Mouse (Mus musculus): ENCODE data around the gene Lsm3. TPM values are rescaled to one million over a fixed set of nuclear protein-coding genes. Genes with fewer than 3 reads are reported as not detected.

The Lsm3 gene
- polyA plus RNA-seq, 1 experiment from 2014 or later = 84.4 TPM

GRCm38 (mm10) chr6:91552693-91553092 is 37.0 kb downstream of the Lsm3 start:
- Histone ChIP-seq H3K9ac (ENCODE audit: low read depth, low read length) (no peak overlapping the region), H3K4me1 (ENCODE audit: control insufficient read depth, low read depth, low read length) (no peaks in the 10 kb centered on the region), H3K9me3 (replicated peaks; ENCODE audit: control insufficient read depth, low read length) (no peaks in the 10 kb centered on the region), H3K36me3 (ENCODE audit: control insufficient read depth, insufficient read depth) (no peaks in the 10 kb centered on the region), H3K4me3 (ENCODE audit: low read depth, low read length) (no peak overlapping the region), H3K4me2 (ENCODE audit: low read depth, low read length) (no peak overlapping the region), H3K27ac (ENCODE audit: low read length) (no peak overlapping the region), H3K27me3 (ENCODE audit: control insufficient read depth, insufficient read depth, low read depth, low read length) (no peaks in the 10 kb centered on the region)
- 58% methylated on average over 3 of the region's 3 CpGs for WGBS (ENCODE audit: insufficient replicate concordance)
- no peak for ATAC-seq (ENCODE audit: low read depth)

DNA sequence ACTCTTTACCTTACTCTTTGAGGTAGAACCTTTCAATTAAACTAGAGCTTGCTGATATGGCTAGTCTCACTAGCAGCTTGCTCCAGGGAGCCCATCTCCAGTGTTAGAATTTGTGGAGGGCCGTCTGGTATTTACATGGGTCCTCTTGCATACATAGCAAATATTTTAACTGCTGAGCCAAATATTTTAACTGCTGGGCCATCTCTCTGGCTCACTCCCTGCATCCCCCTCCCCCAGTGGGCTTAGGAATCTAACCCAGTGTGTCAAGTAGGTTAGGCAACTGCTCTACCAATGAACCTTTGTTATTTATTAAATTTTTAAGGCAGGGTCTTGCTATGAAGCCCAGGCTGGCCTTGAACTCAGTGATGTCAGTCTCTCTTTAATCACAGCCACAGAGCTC is 42.8 kb downstream of the Lsm3 start:
- Histone ChIP-seq H3K27me3 (ENCODE audit: control insufficient read depth, insufficient read depth, low read depth, low read length) (no peaks in the 10 kb centered on the region), H3K36me3 (ENCODE audit: control insufficient read depth, insufficient read depth) (no peaks in the 10 kb centered on the region), H3K27ac (ENCODE audit: low read length) (no peak overlapping the region), H3K4me2 (ENCODE audit: low read depth, low read length) (no peak overlapping the region), H3K4me3 (ENCODE audit: low read depth, low read length) (no peak overlapping the region), H3K9ac (ENCODE audit: low read depth, low read length) (no peak overlapping the region), H3K9me3 (replicated peaks; ENCODE audit: control insufficient read depth, low read length) (no peaks in the 10 kb centered on the region), H3K4me1 (ENCODE audit: control insufficient read depth, low read depth, low read length) (no peaks in the 10 kb centered on the region)
- WGBS (ENCODE audit: insufficient replicate concordance) = 27% methylated on average over 1 of the region's 1 CpGs
- ATAC-seq (ENCODE audit: low read depth) = no peak

- WGBS (ENCODE audit: insufficient replicate concordance) = 84% methylated on average over 4 of the region's 4 CpGs
- no peaks in the 10 kb centered on the region for H3K4me1 ChIP-seq (ENCODE audit: control insufficient read depth, low read depth, low read length)
- no peak overlapping the region for H3K27ac ChIP-seq (ENCODE audit: low read length)
- H3K4me3 ChIP-seq (ENCODE audit: low read depth, low read length) = no peak overlapping the region
- ATAC-seq (ENCODE audit: low read depth) = no peak
- H3K9me3 ChIP-seq (replicated peaks; ENCODE audit: control insufficient read depth, low read length) = no peaks in the 10 kb centered on the region
- H3K9ac ChIP-seq (ENCODE audit: low read depth, low read length) = no peak overlapping the region
- no peak overlapping the region for H3K4me2 ChIP-seq (ENCODE audit: low read depth, low read length)
- H3K36me3 ChIP-seq (ENCODE audit: control insufficient read depth, insufficient read depth) = no peaks in the 10 kb centered on the region
- no peaks in the 10 kb centered on the region for H3K27me3 ChIP-seq (ENCODE audit: control insufficient read depth, insufficient read depth, low read depth, low read length)
These were observed 43.6 kb downstream of the Lsm3 start for GRCm38 (mm10) chr6:91559371-91559770.

GRCm38 (mm10) chr6:91560186-91560585 is 44.5 kb downstream of the Lsm3 start:
- H3K4me2 ChIP-seq (ENCODE audit: low read depth, low read length) = no peak overlapping the region
- WGBS (ENCODE audit: insufficient replicate concordance) = 84% methylated on average over 3 of the region's 3 CpGs
- H3K36me3 ChIP-seq (ENCODE audit: control insufficient read depth, insufficient read depth) = no peaks in the 10 kb centered on the region
- no peak overlapping the region for H3K9ac ChIP-seq (ENCODE audit: low read depth, low read length)
- ATAC-seq (ENCODE audit: low read depth) = no peak
- H3K27me3 ChIP-seq (ENCODE audit: control insufficient read depth, insufficient read depth, low read depth, low read length) = no peaks in the 10 kb centered on the region
- no peak overlapping the region for H3K27ac ChIP-seq (ENCODE audit: low read length)
- H3K9me3 ChIP-seq (replicated peaks; ENCODE audit: control insufficient read depth, low read length) = no peaks in the 10 kb centered on the region
- no peaks in the 10 kb centered on the region for H3K4me1 ChIP-seq (ENCODE audit: control insufficient read depth, low read depth, low read length)
- H3K4me3 ChIP-seq (ENCODE audit: low read depth, low read length) = no peak overlapping the region

GRCm38 (mm10) chr6:91563031-91563430 is 47.3 kb downstream of the Lsm3 start:
- Histone ChIP-seq H3K4me2 (ENCODE audit: low read depth, low read length) (no peak overlapping the region), H3K36me3 (ENCODE audit: control insufficient read depth, insufficient read depth) (no peaks in the 10 kb centered on the region), H3K27ac (ENCODE audit: low read length) (no peak overlapping the region), H3K9me3 (replicated peaks; ENCODE audit: control insufficient read depth, low read length) (no peaks in the 10 kb centered on the region), H3K27me3 (ENCODE audit: control insufficient read depth, insufficient read depth, low read depth, low read length) (no peaks in the 10 kb centered on the region), H3K4me1 (ENCODE audit: control insufficient read depth, low read depth, low read length) (no peaks in the 10 kb centered on the region), H3K9ac (ENCODE audit: low read depth, low read length) (no peak overlapping the region), H3K4me3 (ENCODE audit: low read depth, low read length) (no peak overlapping the region)
- no peak for ATAC-seq (ENCODE audit: low read depth)
- WGBS (ENCODE audit: insufficient replicate concordance) = 42% methylated on average over 3 of the region's 3 CpGs

DNA sequence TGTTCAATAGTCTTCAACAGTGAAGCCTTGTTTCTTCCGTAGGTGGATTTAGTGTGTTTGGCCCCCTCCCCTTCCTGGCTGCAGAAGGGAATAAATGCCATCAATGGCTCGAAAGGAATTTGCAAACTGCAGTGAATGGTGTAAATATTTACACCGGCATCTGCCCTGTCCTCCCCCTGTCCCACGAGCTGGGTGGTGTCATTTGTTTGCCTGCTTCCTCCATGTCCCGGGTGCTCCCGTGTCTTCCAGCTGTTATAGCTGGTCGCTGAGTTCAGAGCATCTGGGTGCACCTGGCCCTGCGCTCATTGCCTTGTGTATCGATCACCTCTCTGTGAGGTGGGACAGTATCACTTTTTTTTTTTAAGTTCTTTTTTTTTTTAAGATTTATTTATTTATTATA is 50.7 kb downstream of the Lsm3 start:
- H3K4me1 ChIP-seq (ENCODE audit: control insufficient read depth, low read depth, low read length) = no peaks in the 10 kb centered on the region
- no peak overlapping the region for H3K4me3 ChIP-seq (ENCODE audit: low read depth, low read length)
- no peak overlapping the region for H3K27ac ChIP-seq (ENCODE audit: low read length)
- no peak; the same call in 1 of the 2 replicates for ATAC-seq (ENCODE audit: low read depth)
- H3K36me3 ChIP-seq (ENCODE audit: control insufficient read depth, insufficient read depth) = no peaks in the 10 kb centered on the region
- H3K4me2 ChIP-seq (ENCODE audit: low read depth, low read length) = no peak overlapping the region
- no peaks in the 10 kb centered on the region for H3K9me3 ChIP-seq (replicated peaks; ENCODE audit: control insufficient read depth, low read length)
- H3K27me3 ChIP-seq (ENCODE audit: control insufficient read depth, insufficient read depth, low read depth, low read length) = no peaks in the 10 kb centered on the region
- H3K9ac ChIP-seq (ENCODE audit: low read depth, low read length) = no peak overlapping the region
- 32% methylated on average over 9 of the region's 9 CpGs for WGBS (ENCODE audit: insufficient replicate concordance)

Other genes starting within 250 kb of the Lsm3 start
- gene Wnt7a, start 104.6 kb upstream of the Lsm3 start, polyA plus RNA-seq (2015; fragmentation: Nextera tagmentation; extraction: Ambion mirVana) = not detected in 2 replicates
- gene Chchd4, start 42.4 kb upstream of the Lsm3 start, polyA plus RNA-seq (2015; fragmentation: Nextera tagmentation; extraction: Ambion mirVana) = 9.9 and 10.1 TPM in 2 replicates
- 10.6 and 12.1 TPM in 2 replicates for gene Tmem43, start 42.2 kb upstream of the Lsm3 start, polyA plus RNA-seq (2015; fragmentation: Nextera tagmentation; extraction: Ambion mirVana)
- 4.7 and 5.3 TPM in 2 replicates for gene Xpc, start within 50 bp of the Lsm3 start, polyA plus RNA-seq (2015; fragmentation: Nextera tagmentation; extraction: Ambion mirVana)
- gene Slc6a6, start 168.1 kb downstream of the Lsm3 start, polyA plus RNA-seq (2015; fragmentation: Nextera tagmentation; extraction: Ambion mirVana) = 17.1 and 20.5 TPM in 2 replicates

Data from liver, embryonic 16.5 days (tissue).